Mouse (Mus musculus): ENCODE data around the gene Chst3.
"Not testable (repeated sequence)": the region's sequence is repeated elsewhere in the genome, so short reads cannot be mapped to it uniquely, and the experiment has no call there.

Chst3 gene

GRCm38 (mm10) chr10:60162184-60162972 lies 56.7 kb downstream of the Chst3 start:
- not testable (repeated sequence) for DNase-seq (ENCODE audit: extremely low spot score, low spot score)

- not testable (repeated sequence) for DNase-seq (ENCODE audit: extremely low spot score, low spot score)
These were observed 57.7 kb downstream of the Chst3 start for GRCm38 (mm10) chr10:60161397-60161796.

GRCm38 (mm10) chr10:60158144-60158543 lies 60.9 kb downstream of the Chst3 start:
- DNase-seq (ENCODE audit: extremely low spot score, low spot score) = no peak

- no peak for DNase-seq (ENCODE audit: extremely low spot score, low spot score)
These were observed 63.0 kb downstream of the Chst3 start for GRCm38 (mm10) chr10:60156016-60156415.

GRCm38 (mm10) chr10:60151107-60151663 lies 67.9 kb downstream of the Chst3 start:
- no peak for DNase-seq (ENCODE audit: extremely low spot score, low spot score)

- peak; percentile 84 for DNase-seq (ENCODE audit: extremely low spot score, low spot score)
These were observed 71.0 kb downstream of the Chst3 start for GRCm38 (mm10) chr10:60148087-60148486.

- not testable (repeated sequence) for DNase-seq (ENCODE audit: extremely low spot score, low spot score)
These were observed 71.5 kb downstream of the Chst3 start for GRCm38 (mm10) chr10:60147510-60148047.

GRCm38 (mm10) chr10:60141656-60142160 lies 77.4 kb downstream of the Chst3 start:
- DNase-seq (ENCODE audit: extremely low spot score, low spot score) = no peak

- no peak for DNase-seq (ENCODE audit: extremely low spot score, low spot score)
These were observed 78.3 kb downstream of the Chst3 start for GRCm38 (mm10) chr10:60140751-60141150.

- no peak for DNase-seq (ENCODE audit: extremely low spot score, low spot score)
These were observed 80.4 kb downstream of the Chst3 start for GRCm38 (mm10) chr10:60138680-60139079.

- no peak for DNase-seq (ENCODE audit: extremely low spot score, low spot score)
These were observed 82.1 kb downstream of the Chst3 start for GRCm38 (mm10) chr10:60136935-60137334.

GRCm38 (mm10) chr10:60136010-60136409 lies 83.0 kb downstream of the Chst3 start:
- DNase-seq (ENCODE audit: extremely low spot score, low spot score) = not testable (repeated sequence)

- DNase-seq (ENCODE audit: extremely low spot score, low spot score) = no peak
These were observed 84.9 kb downstream of the Chst3 start for GRCm38 (mm10) chr10:60134201-60134600.

- DNase-seq (ENCODE audit: extremely low spot score, low spot score) = peak; percentile 25
These were observed 85.6 kb downstream of the Chst3 start for GRCm38 (mm10) chr10:60133501-60133900.
